Mouse (Mus musculus) thymus, adult 18-20 months (tissue): ENCODE results near the gene Cdh1.
"Not testable (repeated sequence)": the region's sequence is repeated elsewhere in the genome, so short reads cannot be mapped to it uniquely, and the experiment has no call there.

Source experiments
- DNase-seq, 2 experiments: peaks; one replicate each; pipeline ENCODE4 v3.0.0; 2022; ENCODE audit warnings: mixed read lengths in 2 of 2

Cdh1 gene

GRCm38 (mm10) chr8:106603131-106603819 is at the start of gene Cdh1:
Gene Cdh1, plus strand, starts transcription at chr8:106603351.
- peak; percentile 32 to 35 for DNase-seq

- DNase-seq, result no peak
These were observed 49.1 kb upstream of the Cdh1 start for GRCm38 (mm10) chr8:106554011-106554410.

GRCm38 (mm10) chr8:106556068-106556645 is 47.0 kb upstream of the Cdh1 start:
- DNase-seq, result no peak

- DNase-seq, result no peak
These were observed 43.3 kb upstream of the Cdh1 start for GRCm38 (mm10) chr8:106559844-106560243.

GRCm38 (mm10) chr8:106561097-106561865 is 41.9 kb upstream of the Cdh1 start:
- DNase-seq, result peak; percentile 33 to 61

- no peak for DNase-seq
These were observed 39.4 kb upstream of the Cdh1 start for GRCm38 (mm10) chr8:106563691-106564182.

GRCm38 (mm10) chr8:106569006-106569405 is 34.1 kb upstream of the Cdh1 start:
- no peak for DNase-seq

- no peak for DNase-seq
These were observed 32.8 kb upstream of the Cdh1 start for GRCm38 (mm10) chr8:106570386-106570785.

- no peak for DNase-seq
These were observed 31.5 kb upstream of the Cdh1 start for GRCm38 (mm10) chr8:106571551-106572172.

- DNase-seq, result not testable (repeated sequence)
These were observed 31.0 kb upstream of the Cdh1 start for GRCm38 (mm10) chr8:106572175-106572574.

- not testable (repeated sequence) for DNase-seq
These were observed 30.0 kb upstream of the Cdh1 start, which contains the start of gene Gm10073 for GRCm38 (mm10) chr8:106573168-106573567. Gene Gm10073, minus strand, starts transcription at chr8:106573461.

GRCm38 (mm10) chr8:106574283-106574682 is 28.9 kb upstream of the Cdh1 start:
- DNase-seq, result no peak

- no peak for DNase-seq
These were observed 26.1 kb upstream of the Cdh1 start for GRCm38 (mm10) chr8:106576849-106577555.

- no peak for DNase-seq
These were observed 23.6 kb upstream of the Cdh1 start for GRCm38 (mm10) chr8:106579510-106579909.

- no peak for DNase-seq
These were observed 21.6 kb upstream of the Cdh1 start for GRCm38 (mm10) chr8:106581344-106582088.

GRCm38 (mm10) chr8:106584942-106585670 is 18.0 kb upstream of the Cdh1 start:
- DNase-seq, result no peak

GRCm38 (mm10) chr8:106585671-106586037 is 17.5 kb upstream of the Cdh1 start:
- no peak for DNase-seq

GRCm38 (mm10) chr8:106586896-106587295 is 16.3 kb upstream of the Cdh1 start:
- DNase-seq, result no peak

GRCm38 (mm10) chr8:106588443-106589431 is 14.4 kb upstream of the Cdh1 start:
- no peak for DNase-seq

GRCm38 (mm10) chr8:106592458-106592857 is 10.7 kb upstream of the Cdh1 start:
- no peak for DNase-seq
